Mouse (Mus musculus) kidney, postnatal 0 days (tissue): ENCODE measurements at regions not wholly inside any gene's neighbourhood (a gene's known extent, or its start where the extent isn't known, plus 50 kb on each side); places are given as distances from the start of the nearest gene placed in this dataset.
A peak's percentile ranks its signal among the peaks of the same experiment; 100 is the strongest.

Source experiments
- ATAC-seq: fragments of 200-750 bp; cut with Nextera tagmentation; replicated peaks from 2 replicates; pipeline ENCODE4 v1.8.0; 2017; ENCODE audit warnings: low read depth, moderate number of reproducible peaks, moderate TSS enrichment, moderate library complexity; ENCODE audit not compliant: low FRiP score
- DNase-seq: peaks from one replicate; pipeline ENCODE4 v3.0.0-alpha.2; 2016; ENCODE audit warnings: low spot score
- H3K27ac ChIP-seq: fragments of 300-500 bp; sonication (generic); 2 replicates; pipeline ENCODE4 v1.5.1; 2014; ENCODE audit warnings: mild to moderate bottlenecking
- H3K27me3 ChIP-seq: fragments of 300-500 bp; sonication (generic); 2 replicates; pipeline ENCODE4 v1.6.1; 2014; ENCODE audit warnings: low read length, mixed read lengths; ENCODE audit not compliant: insufficient read depth
- H3K36me3 ChIP-seq: fragments of 300-500 bp; sonication (generic); 2 replicates; pipeline ENCODE4 v1.6.1; 2014; ENCODE audit warnings: low read length, mixed read lengths; ENCODE audit not compliant: insufficient read depth
- H3K4me1 ChIP-seq: fragments of 300-500 bp; sonication (generic); replicated peaks from 2 replicates; pipeline ENCODE4 v1.6.1; 2014; ENCODE audit warnings: antibody characterized with exemption, low read length, mixed read lengths; ENCODE audit not compliant: insufficient read depth
- H3K4me2 ChIP-seq: fragments of 300-500 bp; sonication (generic); 2 replicates; pipeline ENCODE4 v1.6.1; 2014; ENCODE audit warnings: mild to moderate bottlenecking, low read length, moderate library complexity, mixed read lengths
- H3K4me3 ChIP-seq: fragments of 300-500 bp; sonication (generic); replicated peaks from 2 replicates; pipeline ENCODE4 v1.5.1; 2014; ENCODE audit warnings: low read depth, low read length
- H3K9ac ChIP-seq: fragments of 300-500 bp; sonication (generic); 2 replicates; pipeline ENCODE4 v1.6.1; 2014; ENCODE audit warnings: low read depth, low read length
- H3K9me3 ChIP-seq: fragments of 300-500 bp; sonication (generic); replicated peaks from 2 replicates; pipeline ENCODE4 v1.6.1; 2016; ENCODE audit warnings: low read length, inconsistent platforms, mixed read lengths
- CTCF ChIP-seq: IDR thresholded peaks from 2 replicates; pipeline ENCODE4 v1.5.1; 2016; ENCODE audit warnings: antibody characterized with exemption, low read depth, mild to moderate bottlenecking, moderate library complexity
- WGBS: fragments of 180-500 bp; shearing (Covaris S2); extraction: QIAGEN DNeasy Blood & Tissue Kit; methylation state at CpG from one replicate; pipeline ENCODE4 v1.1.7; 2014; 5-methylcytosine and 5-hydroxymethylcytosine counted together

DNA sequence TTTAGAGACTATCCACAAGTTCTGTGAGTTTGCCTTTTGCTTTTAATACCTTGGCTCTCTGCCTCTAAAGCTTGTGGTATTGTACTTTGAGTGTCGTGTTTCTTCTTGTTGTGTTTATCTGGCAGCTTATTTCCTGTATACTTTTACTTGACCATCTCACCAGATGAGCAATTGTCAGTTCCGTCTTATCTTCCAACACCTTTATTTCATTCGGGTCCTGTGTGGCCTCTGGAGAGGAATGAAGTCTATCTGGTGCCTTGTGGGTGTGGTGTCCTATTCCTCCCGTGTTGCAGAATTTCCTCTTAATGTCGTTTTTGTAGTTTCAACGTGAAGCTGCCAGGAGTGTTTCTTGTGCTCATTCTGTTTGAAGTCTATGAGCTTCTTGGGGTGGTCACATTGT is 174.0 kb downstream of the 1700010I14Rik start:
- H3K4me3 ChIP-seq, result no peak overlapping the region
- TF ChIP-seq CTCF, result no peak
- WGBS, result 67% methylated on average over 6 of the region's 6 CpGs
- H3K9ac ChIP-seq, result no peak overlapping the region
- 0 out of 2 replicates have a peak, but pooled peaks cover under 1% of the 10 kb centered on the region for H3K4me1 ChIP-seq
- no peak overlapping the region for H3K27ac ChIP-seq
- DNase-seq, result no peak
- H3K27me3 ChIP-seq, result no peaks in the 10 kb centered on the region
- H3K36me3 ChIP-seq, result no peaks in the 10 kb centered on the region
- no peaks in the 10 kb centered on the region for H3K9me3 ChIP-seq
- ATAC-seq, result no peak
- H3K4me2 ChIP-seq, result no peak overlapping the region

DNA sequence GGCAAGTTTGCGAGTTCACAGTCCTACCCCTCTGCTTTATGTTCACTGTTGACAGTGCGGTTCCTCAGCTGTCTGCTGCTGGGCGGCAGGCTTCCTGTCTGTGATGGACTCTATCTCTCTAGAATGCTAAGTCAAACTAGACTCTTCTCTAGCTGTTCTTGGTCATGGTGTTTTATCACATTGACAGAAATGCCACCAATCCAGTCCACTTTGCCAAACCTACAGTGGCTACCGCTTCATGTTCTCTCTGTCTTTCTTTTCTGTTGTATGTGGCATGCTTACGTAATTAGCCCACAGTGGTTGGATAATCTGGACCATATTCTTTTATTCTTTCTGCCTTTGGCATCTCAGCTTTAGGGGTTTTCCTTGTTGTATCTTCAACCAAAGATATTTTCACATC is 174.5 kb downstream of the 1700010I14Rik start:
- Histone ChIP-seq H3K27ac (no peak overlapping the region), H3K27me3 (no peaks in the 10 kb centered on the region), H3K4me1 (peaks cover 5% of the 10 kb centered on the region; the same call in 1 of the 2 replicates), H3K9ac (no peak overlapping the region), H3K9me3 (no peaks in the 10 kb centered on the region), H3K36me3 (no peaks in the 10 kb centered on the region), H3K4me3 (no peak overlapping the region), H3K4me2 (no peak overlapping the region)
- TF ChIP-seq CTCF, result no peak
- ATAC-seq (no peak), DNase-seq (no peak)
- 88% methylated on average over 5 of the region's 5 CpGs for WGBS

DNA sequence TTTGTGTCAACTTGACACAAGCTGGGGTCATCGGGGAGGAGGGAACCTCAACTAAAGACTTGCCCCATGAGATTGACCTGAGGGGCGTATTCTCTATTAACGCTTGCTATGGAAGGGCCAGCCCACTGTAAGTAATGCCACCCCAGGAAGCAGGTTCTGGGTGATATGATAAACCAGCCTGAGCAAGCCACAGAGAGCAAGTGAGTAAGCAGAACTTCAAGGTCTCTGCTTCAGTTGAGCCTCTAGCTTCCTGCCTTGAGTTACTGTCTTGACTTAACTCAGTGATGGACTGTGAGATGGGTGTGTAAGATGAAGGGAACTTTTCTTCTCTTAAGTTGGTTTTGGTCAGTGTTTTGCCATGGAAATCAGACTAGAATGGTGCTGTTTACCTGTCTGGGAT is 175.2 kb downstream of the 1700010I14Rik start:
- TF ChIP-seq CTCF, result no peak
- H3K27ac ChIP-seq, result no peak overlapping the region
- no peak for DNase-seq
- no peak overlapping the region for H3K4me3 ChIP-seq
- no peaks in the 10 kb centered on the region for H3K36me3 ChIP-seq
- H3K9ac ChIP-seq, result no peak overlapping the region
- no peaks in the 10 kb centered on the region for H3K9me3 ChIP-seq
- H3K4me1 ChIP-seq, result peaks cover 11% of the 10 kb centered on the region; the same call in 1 of the 2 replicates
- H3K27me3 ChIP-seq, result no peaks in the 10 kb centered on the region
- ATAC-seq, result no peak
- H3K4me2 ChIP-seq, result no peak overlapping the region
- WGBS, result 87% methylated on average over 3 of the region's 3 CpGs

DNA sequence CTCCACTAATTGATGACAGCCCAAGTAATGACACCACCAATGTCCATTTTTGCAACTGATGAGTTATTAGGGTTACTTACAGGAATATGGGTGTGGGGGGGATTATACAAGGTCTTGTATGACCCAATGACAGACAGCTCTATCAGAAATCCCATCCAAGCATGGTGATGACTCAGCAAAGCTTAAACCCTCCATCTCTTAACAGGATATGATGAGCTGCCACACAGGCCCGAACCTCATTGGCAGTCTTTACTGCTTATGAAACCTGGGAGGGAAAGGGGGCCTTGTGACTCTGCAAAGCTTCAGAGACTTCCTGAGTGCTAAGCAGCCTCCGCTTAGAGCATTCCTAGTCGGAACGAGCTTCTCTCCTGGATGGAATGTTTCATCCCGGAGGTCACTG is 176.4 kb downstream of the 1700010I14Rik start:
- H3K27ac ChIP-seq, result no peak overlapping the region
- H3K4me3 ChIP-seq, result no peak overlapping the region
- no peak for TF ChIP-seq CTCF
- H3K36me3 ChIP-seq, result no peaks in the 10 kb centered on the region
- 85% methylated on average over 5 of the region's 5 CpGs for WGBS
- no peak overlapping the region for H3K9ac ChIP-seq
- DNase-seq (no peak), ATAC-seq (no peak)
- no peaks in the 10 kb centered on the region for H3K27me3 ChIP-seq
- peaks cover 12% of the 10 kb centered on the region; the same call in 1 of the 2 replicates for H3K4me1 ChIP-seq
- no peaks in the 10 kb centered on the region for H3K9me3 ChIP-seq
- no peak overlapping the region for H3K4me2 ChIP-seq

DNA sequence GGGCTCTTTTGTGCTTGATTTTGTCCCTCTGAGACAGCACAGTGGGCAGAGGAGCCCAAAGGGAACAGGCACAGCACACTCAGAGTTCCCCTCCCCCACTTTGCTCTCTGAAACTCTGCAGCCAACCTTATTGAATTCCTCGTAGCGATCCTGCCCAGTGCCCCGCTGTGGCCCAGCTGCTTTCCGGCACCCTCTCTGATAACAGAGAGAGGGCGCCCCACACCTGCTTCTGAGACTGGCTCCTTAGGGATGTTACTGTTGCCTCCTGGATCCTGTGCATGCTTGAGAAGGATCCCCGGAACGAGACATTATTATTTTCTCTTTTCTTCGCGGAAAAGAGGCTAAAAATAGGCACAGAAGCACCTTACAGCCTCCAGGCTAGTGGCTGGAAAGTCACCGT is 179.0 kb downstream of the 1700010I14Rik start:
- TF ChIP-seq CTCF, result peak; percentile 67
- H3K36me3 ChIP-seq, result no peaks in the 10 kb centered on the region
- no peaks in the 10 kb centered on the region for H3K9me3 ChIP-seq
- no peak overlapping the region for H3K9ac ChIP-seq
- no peaks in the 10 kb centered on the region for H3K27me3 ChIP-seq
- H3K4me2 ChIP-seq, result peak overlapping the region; percentile 76
- 2% methylated on average over 10 of the region's 10 CpGs for WGBS
- peak overlapping the region; percentile 40 for H3K4me3 ChIP-seq
- no peak overlapping the region for H3K27ac ChIP-seq
- peaks cover 12% of the 10 kb centered on the region; the same call in 1 of the 2 replicates for H3K4me1 ChIP-seq
- peak; percentile 46; the same call in 1 of the 2 replicates for ATAC-seq
- DNase-seq, result peak; percentile 75

DNA sequence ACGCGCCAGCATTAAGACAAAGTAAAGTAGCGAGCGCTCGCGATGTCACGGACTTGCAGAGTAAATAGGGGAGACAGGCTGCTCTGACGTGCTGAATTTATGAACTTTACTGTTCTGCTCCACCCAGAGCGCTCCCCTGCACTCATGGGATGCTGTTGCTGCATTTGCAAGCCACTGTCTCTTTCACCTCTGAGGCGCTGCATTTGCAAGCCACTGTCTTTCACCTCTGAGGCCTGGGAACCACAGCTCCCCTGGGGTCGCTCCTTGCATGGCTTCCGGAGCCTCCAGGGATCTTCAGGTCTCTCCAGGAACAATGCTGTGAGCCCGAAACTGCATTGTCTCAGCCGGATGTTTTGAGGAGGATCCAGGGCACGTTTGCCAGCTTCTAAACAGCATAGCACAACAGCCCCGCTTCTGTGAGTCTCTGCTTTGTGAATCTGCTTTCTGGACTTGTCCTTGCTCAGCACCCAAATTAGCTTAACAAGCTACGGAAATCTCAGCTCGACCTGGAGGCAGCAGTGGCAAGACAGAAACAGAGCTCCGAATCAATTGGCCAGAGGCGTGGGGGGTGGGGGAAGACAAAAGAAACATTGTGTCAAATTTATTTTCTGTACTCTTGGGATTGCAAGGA is 179.6 kb downstream of the 1700010I14Rik start:
- H3K9me3 ChIP-seq, result no peaks in the 10 kb centered on the region
- no peak for TF ChIP-seq CTCF
- peak; percentile 14 for DNase-seq
- H3K27me3 ChIP-seq, result no peaks in the 10 kb centered on the region
- H3K4me1 ChIP-seq, result peaks cover 12% of the 10 kb centered on the region; the same call in 1 of the 2 replicates
- peak overlapping the region; percentile 47; the same call in 1 of the 2 replicates for H3K9ac ChIP-seq
- H3K27ac ChIP-seq, result no peak overlapping the region
- peak overlapping the region; percentile 40 for H3K4me3 ChIP-seq
- under 1% methylated on average over 20 of the region's 20 CpGs for WGBS
- no peaks in the 10 kb centered on the region for H3K36me3 ChIP-seq
- H3K4me2 ChIP-seq, result peak overlapping the region; percentile 76
- ATAC-seq, result no peak
